Mouse (Mus musculus) myocyte (in vitro differentiated cells): ENCODE measurements at regions not wholly inside any gene's neighbourhood (a gene's known extent, or its start where the extent isn't known, plus 50 kb on each side); places are given as distances from the start of the nearest gene placed in this dataset.

ENCODE experiments used
- MYOD1 ChIP-seq, 3 experiments: IDR thresholded peaks; one replicate each; pipeline ENCODE4 v1.6.1; 2011; ENCODE audit warnings: control low read depth in 2 of 3, low read depth in 2 of 3, mild to moderate bottlenecking in 2 of 3, moderate library complexity in 1 of 3; ENCODE audit not compliant: insufficient read length in 2 of 3, control insufficient read depth in 1 of 3
- POLR2A ChIP-seq: IDR thresholded peaks from one replicate; pipeline ENCODE4 v1.6.1; 2011; ENCODE audit warnings: low read depth, mild to moderate bottlenecking, control low read depth, moderate library complexity; ENCODE audit not compliant: insufficient read length
- TCF12 ChIP-seq: IDR thresholded peaks from one replicate; pipeline ENCODE4 v1.6.1; 2011; ENCODE audit warnings: mild to moderate bottlenecking, control low read depth; ENCODE audit not compliant: poor library complexity, insufficient read depth, severe bottlenecking

DNA sequence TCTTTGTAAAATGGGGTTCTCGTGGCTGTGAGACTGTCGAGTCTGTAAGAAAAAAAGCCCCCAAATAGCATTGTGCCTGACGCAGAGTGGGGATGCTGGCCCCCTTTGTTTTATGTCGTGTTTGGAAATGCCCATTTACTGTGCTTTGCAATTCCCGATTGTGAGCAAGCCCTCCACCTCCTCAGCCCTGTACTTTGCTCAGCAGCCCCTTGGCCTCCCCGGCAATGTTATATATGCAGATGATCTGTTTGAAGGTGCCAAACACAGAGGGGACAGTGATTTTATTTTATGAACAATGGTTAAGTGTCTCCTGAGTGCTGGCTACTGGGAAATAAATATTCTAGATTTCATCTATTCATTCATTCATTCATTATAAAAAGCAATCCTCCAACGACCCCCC is 477.6 kb downstream of the Prss52 start:
- TF ChIP-seq TCF12 (no peak), MYOD1 (IDR thresholded peaks at IDR 0.05; ENCODE audit: control insufficient read depth in 1 of 3, insufficient read length in 2 of 3, low read depth in 2 of 3) (no peak), POLR2A (no peak)
